Mouse (Mus musculus): Measurements from ENCODE around the gene Vpreb3.

DNA sequence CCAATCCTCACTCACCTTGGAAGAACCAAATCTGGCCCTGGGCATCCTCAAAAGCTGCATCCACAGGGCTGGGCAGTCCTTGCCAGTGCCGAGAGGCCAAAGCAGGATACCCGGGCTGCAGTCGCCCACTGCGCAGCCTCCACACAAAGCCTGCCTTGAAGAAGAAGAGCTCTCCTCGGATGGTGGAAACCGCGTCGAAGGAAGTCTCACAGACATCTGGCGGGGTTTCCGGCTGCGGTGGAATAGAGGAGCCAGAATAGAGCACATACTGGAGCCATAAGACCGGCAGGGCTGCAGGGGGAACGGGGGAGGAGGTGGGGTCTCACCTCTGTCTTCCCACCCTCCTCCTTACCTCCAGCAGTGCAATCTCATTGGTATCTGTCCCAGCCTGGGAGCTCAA is 16.5 kb upstream of the Vpreb3 start:
- no peak for TF ChIP-seq ZC3H11A (IDR thresholded peaks at IDR 0.05; ENCODE audit: low read depth, low read length)
- TF ChIP-seq ELF1 (IDR thresholded peaks at IDR 0.05; ENCODE audit: low read depth, low read length), result no peak
- no peak for TF ChIP-seq ZNF384 (IDR thresholded peaks at IDR 0.05; ENCODE audit: low read depth, low read length)
- TF ChIP-seq POLR2A (IDR thresholded peaks at IDR 0.05; ENCODE audit: low read depth, low read length), result no peak
- TF ChIP-seq BHLHE40 (IDR thresholded peaks at IDR 0.05; ENCODE audit: low read depth, low read length), result no peak
- no peak for TF ChIP-seq GABPA (IDR thresholded peaks at IDR 0.05; ENCODE audit: insufficient replicate concordance, low read depth, low read length)
- no peak for TF ChIP-seq CTCF (conservative IDR thresholded peaks at IDR 0.05 in 1 of 2, IDR thresholded peaks at IDR 0.05 in 1 of 2; ENCODE audit: low read depth in 2 of 2, low read length in 2 of 2)
- TF ChIP-seq SMC3 (IDR thresholded peaks at IDR 0.05; ENCODE audit: low read depth, low read length), result no peak
- TF ChIP-seq CHD1 (IDR thresholded peaks at IDR 0.05; ENCODE audit: low read depth, low read length), result no peak
- no peak for TF ChIP-seq ZMIZ1 (IDR thresholded peaks at IDR 0.05; ENCODE audit: low read depth, low read length)
- no peak for TF ChIP-seq E2F4 (IDR thresholded peaks at IDR 0.05; ENCODE audit: insufficient replicate concordance, low read depth, low read length)
- no peak for TF ChIP-seq EP300 (IDR thresholded peaks at IDR 0.05; ENCODE audit: low read length)
- no peak for TF ChIP-seq JUND (conservative IDR thresholded peaks at IDR 0.05; ENCODE audit: low read depth, low read length)

Data from CH12.LX (cell line).